Mouse (Mus musculus): Measurements from ENCODE around the gene Far2. TPM values are rescaled to one million over a fixed set of nuclear protein-coding genes. Genes with fewer than 3 reads are reported as not detected.
"Not testable (repeated sequence)": the region's sequence is repeated elsewhere in the genome, so short reads cannot be mapped to it uniquely, and the experiment has no call there.

Far2 gene
- polyA plus RNA-seq, 1 experiment from 2014 or later: 2.1 TPM

GRCm38 (mm10) chr6:148108741-148109472 is 61.8 kb downstream of the Far2 start:
- 65% methylated on average over 8 of the region's 8 CpGs for WGBS
- H3K4me2 ChIP-seq: no peak overlapping the region

GRCm38 (mm10) chr6:148110996-148111633 is 64.1 kb downstream of the Far2 start:
- no peaks in the 10 kb centered on the region for H3K4me1 ChIP-seq (ENCODE audit: control insufficient read depth, insufficient read depth, low read length)
- H3K4me3 ChIP-seq (ENCODE audit: low read depth, low read length): no peak overlapping the region
- H3K9ac ChIP-seq (ENCODE audit: low read length): no peak overlapping the region
- 88% methylated on average over 2 of the region's 2 CpGs for WGBS
- H3K9me3 ChIP-seq (ENCODE audit: control insufficient read depth, low read length): no peaks in the 10 kb centered on the region
- H3K4me2 ChIP-seq: no peak overlapping the region
- no peaks in the 10 kb centered on the region for H3K27me3 ChIP-seq (ENCODE audit: control insufficient read depth, insufficient read depth, low read length)
- ATAC-seq (ENCODE audit: low FRiP score): no peak
- DNase-seq (ENCODE audit: low spot score, missing footprints): no peak
- H3K36me3 ChIP-seq (ENCODE audit: control insufficient read depth, insufficient read depth, low read length): no peaks in the 10 kb centered on the region
- no peak overlapping the region for H3K27ac ChIP-seq (ENCODE audit: low read depth, low read length)

More at GRCm38 (mm10) chr6:148108741-148109472, 61.8 kb downstream of the Far2 start:
- H3K4me3 ChIP-seq (ENCODE audit: low read depth, low read length): no peak overlapping the region
- H3K9ac ChIP-seq (ENCODE audit: low read length): no peak overlapping the region
- no peaks in the 10 kb centered on the region for H3K27me3 ChIP-seq (ENCODE audit: control insufficient read depth, insufficient read depth, low read length)
- H3K36me3 ChIP-seq (ENCODE audit: control insufficient read depth, insufficient read depth, low read length): no peaks in the 10 kb centered on the region
- H3K4me1 ChIP-seq (ENCODE audit: control insufficient read depth, insufficient read depth, low read length): no peaks in the 10 kb centered on the region
- no peaks in the 10 kb centered on the region for H3K9me3 ChIP-seq (ENCODE audit: control insufficient read depth, low read length)
- ATAC-seq (ENCODE audit: low FRiP score): no peak
- no peak overlapping the region for H3K27ac ChIP-seq (ENCODE audit: low read depth, low read length)
- DNase-seq (ENCODE audit: low spot score, missing footprints): no peak

GRCm38 (mm10) chr6:148116371-148116770 is 69.3 kb downstream of the Far2 start:
- Histone ChIP-seq H3K9me3 (ENCODE audit: control insufficient read depth, low read length) (no peaks in the 10 kb centered on the region), H3K4me1 (ENCODE audit: control insufficient read depth, insufficient read depth, low read length) (no peaks in the 10 kb centered on the region), H3K36me3 (ENCODE audit: control insufficient read depth, insufficient read depth, low read length) (no peaks in the 10 kb centered on the region), H3K27ac (ENCODE audit: low read depth, low read length) (no peak overlapping the region), H3K4me3 (ENCODE audit: low read depth, low read length) (no peak overlapping the region), H3K9ac (ENCODE audit: low read length) (no peak overlapping the region), H3K4me2 (no peak overlapping the region), H3K27me3 (ENCODE audit: control insufficient read depth, insufficient read depth, low read length) (no peaks in the 10 kb centered on the region)
- DNase-seq (ENCODE audit: low spot score, missing footprints) (no peak), ATAC-seq (ENCODE audit: low FRiP score) (no peak)
- 92% methylated on average over 5 of the region's 5 CpGs for WGBS

- no peak overlapping the region for H3K27ac ChIP-seq (ENCODE audit: low read depth, low read length)
- H3K4me2 ChIP-seq: no peak overlapping the region
- H3K4me3 ChIP-seq (ENCODE audit: low read depth, low read length): no peak overlapping the region
- DNase-seq (ENCODE audit: low spot score, missing footprints) (no peak), ATAC-seq (ENCODE audit: low FRiP score) (no peak)
- no peaks in the 10 kb centered on the region for H3K36me3 ChIP-seq (ENCODE audit: control insufficient read depth, insufficient read depth, low read length)
- WGBS: 96% methylated on average over 3 of the region's 3 CpGs
- no peaks in the 10 kb centered on the region for H3K9me3 ChIP-seq (ENCODE audit: control insufficient read depth, low read length)
- H3K9ac ChIP-seq (ENCODE audit: low read length): no peak overlapping the region
- H3K27me3 ChIP-seq (ENCODE audit: control insufficient read depth, insufficient read depth, low read length): no peaks in the 10 kb centered on the region
- no peaks in the 10 kb centered on the region for H3K4me1 ChIP-seq (ENCODE audit: control insufficient read depth, insufficient read depth, low read length)
Measured at GRCm38 (mm10) chr6:148116907-148117306, 69.8 kb downstream of the Far2 start.

GRCm38 (mm10) chr6:148117696-148118095 is 70.6 kb downstream of the Far2 start:
- no peak for ATAC-seq (ENCODE audit: low FRiP score)
- H3K27ac ChIP-seq (ENCODE audit: low read depth, low read length): no peak overlapping the region
- H3K4me1 ChIP-seq (ENCODE audit: control insufficient read depth, insufficient read depth, low read length): no peaks in the 10 kb centered on the region
- no peaks in the 10 kb centered on the region for H3K36me3 ChIP-seq (ENCODE audit: control insufficient read depth, insufficient read depth, low read length)
- no peaks in the 10 kb centered on the region for H3K9me3 ChIP-seq (ENCODE audit: control insufficient read depth, low read length)
- no peaks in the 10 kb centered on the region for H3K27me3 ChIP-seq (ENCODE audit: control insufficient read depth, insufficient read depth, low read length)
- H3K4me3 ChIP-seq (ENCODE audit: low read depth, low read length): no peak overlapping the region
- H3K9ac ChIP-seq (ENCODE audit: low read length): no peak overlapping the region
- no peak for DNase-seq (ENCODE audit: low spot score, missing footprints)
- WGBS: 94% methylated on average over 1 of the region's 1 CpGs
- H3K4me2 ChIP-seq: no peak overlapping the region

GRCm38 (mm10) chr6:148120703-148121102 is 73.6 kb downstream of the Far2 start:
- WGBS: 83% methylated on average over 1 of the region's 1 CpGs

GRCm38 (mm10) chr6:148126851-148127250 is 79.8 kb downstream of the Far2 start:
- not testable (repeated sequence) for H3K4me3 ChIP-seq (ENCODE audit: low read depth, low read length); DNase-seq (ENCODE audit: low spot score, missing footprints); H3K27me3 ChIP-seq (ENCODE audit: control insufficient read depth, insufficient read depth, low read length); ATAC-seq (ENCODE audit: low FRiP score); H3K9me3 ChIP-seq (ENCODE audit: control insufficient read depth, low read length); H3K9ac ChIP-seq (ENCODE audit: low read length); H3K27ac ChIP-seq (ENCODE audit: low read depth, low read length); H3K4me1 ChIP-seq (ENCODE audit: control insufficient read depth, insufficient read depth, low read length); H3K36me3 ChIP-seq (ENCODE audit: control insufficient read depth, insufficient read depth, low read length); H3K4me2 ChIP-seq
- 89% methylated on average over 10 of the region's 10 CpGs for WGBS

More at GRCm38 (mm10) chr6:148120703-148121102, 73.6 kb downstream of the Far2 start:
- Histone ChIP-seq H3K4me2 (no peak overlapping the region), H3K9me3 (ENCODE audit: control insufficient read depth, low read length) (no peaks in the 10 kb centered on the region), H3K4me3 (ENCODE audit: low read depth, low read length) (no peak overlapping the region), H3K4me1 (ENCODE audit: control insufficient read depth, insufficient read depth, low read length) (no peaks in the 10 kb centered on the region), H3K27me3 (ENCODE audit: control insufficient read depth, insufficient read depth, low read length) (no peaks in the 10 kb centered on the region), H3K27ac (ENCODE audit: low read depth, low read length) (no peak overlapping the region), H3K36me3 (ENCODE audit: control insufficient read depth, insufficient read depth, low read length) (no peaks in the 10 kb centered on the region), H3K9ac (ENCODE audit: low read length) (no peak overlapping the region)
- DNase-seq (ENCODE audit: low spot score, missing footprints) (no peak), ATAC-seq (ENCODE audit: low FRiP score) (no peak)

- DNase-seq (ENCODE audit: low spot score, missing footprints) (peak; percentile 83), ATAC-seq (ENCODE audit: low FRiP score) (0 out of 2 replicates have a peak, but pooled peaks have one; percentile 54)
- H3K4me1 ChIP-seq (ENCODE audit: control insufficient read depth, insufficient read depth, low read length): 0 out of 2 replicates have a peak, but pooled peaks cover 5% of the 10 kb centered on the region
Measured at GRCm38 (mm10) chr6:148132314-148132713, 85.3 kb downstream of the Far2 start.

GRCm38 (mm10) chr6:148133536-148133935 is 86.5 kb downstream of the Far2 start:
- Histone ChIP-seq H3K27ac (ENCODE audit: low read depth, low read length) (no peak overlapping the region), H3K4me1 (ENCODE audit: control insufficient read depth, insufficient read depth, low read length) (0 out of 2 replicates have a peak, but pooled peaks cover 5% of the 10 kb centered on the region), H3K9ac (ENCODE audit: low read length) (no peak overlapping the region), H3K36me3 (ENCODE audit: control insufficient read depth, insufficient read depth, low read length) (no peaks in the 10 kb centered on the region), H3K4me2 (no peak overlapping the region), H3K4me3 (ENCODE audit: low read depth, low read length) (no peak overlapping the region), H3K27me3 (ENCODE audit: control insufficient read depth, insufficient read depth, low read length) (no peaks in the 10 kb centered on the region), H3K9me3 (ENCODE audit: control insufficient read depth, low read length) (no peaks in the 10 kb centered on the region)
- DNase-seq (ENCODE audit: low spot score, missing footprints) (no peak), ATAC-seq (ENCODE audit: low FRiP score) (no peak)

More at GRCm38 (mm10) chr6:148132314-148132713, 85.3 kb downstream of the Far2 start:
- Histone ChIP-seq H3K27me3 (ENCODE audit: control insufficient read depth, insufficient read depth, low read length) (no peaks in the 10 kb centered on the region), H3K27ac (ENCODE audit: low read depth, low read length) (no peak overlapping the region), H3K4me2 (no peak overlapping the region), H3K36me3 (ENCODE audit: control insufficient read depth, insufficient read depth, low read length) (no peaks in the 10 kb centered on the region), H3K4me3 (ENCODE audit: low read depth, low read length) (no peak overlapping the region), H3K9me3 (ENCODE audit: control insufficient read depth, low read length) (no peaks in the 10 kb centered on the region), H3K9ac (ENCODE audit: low read length) (no peak overlapping the region)
- WGBS: 36% methylated on average over 10 of the region's 10 CpGs
